Mouse (Mus musculus) heart, postnatal 0 days (tissue): ENCODE data around the gene Trit1. TPM values are rescaled to one million over a fixed set of nuclear protein-coding genes. Genes with fewer than 3 reads are reported as not detected.

Source experiments
- ATAC-seq: fragments of 200-750 bp; cut with Nextera tagmentation; 2 replicates; pipeline ENCODE4 v1.8.0; 2017; ENCODE audit warnings: low read depth, moderate number of reproducible peaks, moderate library complexity; ENCODE audit not compliant: insufficient read depth
- DNase-seq: peaks from one replicate; pipeline ENCODE4 v3.0.0-alpha.2; 2016; ENCODE audit warnings: low spot score
- H3K27ac ChIP-seq: fragments of 300-500 bp; sonication (generic); 2 replicates; pipeline ENCODE4 v1.5.1; 2014; ENCODE audit warnings: low read depth, mild to moderate bottlenecking
- H3K27me3 ChIP-seq: fragments of 300-500 bp; sonication (generic); 2 replicates; pipeline ENCODE4 v1.6.1; 2014; ENCODE audit warnings: low read length, mixed read lengths; ENCODE audit not compliant: control insufficient read depth, insufficient read depth
- H3K36me3 ChIP-seq: fragments of 300-500 bp; sonication (generic); replicated peaks from 2 replicates; pipeline ENCODE4 v1.6.1; 2014; ENCODE audit warnings: low read length, mixed read lengths; ENCODE audit not compliant: control insufficient read depth, insufficient read depth
- H3K4me1 ChIP-seq: fragments of 300-500 bp; sonication (generic); 2 replicates; pipeline ENCODE4 v1.6.1; 2014; ENCODE audit warnings: antibody characterized with exemption; ENCODE audit not compliant: control insufficient read depth, insufficient read depth
- H3K4me2 ChIP-seq: fragments of 300-500 bp; sonication (generic); 2 replicates; pipeline ENCODE4 v1.6.1; 2014; ENCODE audit warnings: low read depth, mild to moderate bottlenecking, low read length, moderate library complexity
- H3K4me3 ChIP-seq: fragments of 300-500 bp; sonication (generic); 2 replicates; pipeline ENCODE4 v1.5.1; 2014; ENCODE audit warnings: low read depth, low read length
- H3K9ac ChIP-seq: fragments of 300-500 bp; sonication (generic); replicated peaks from 2 replicates; pipeline ENCODE4 v1.6.1; 2014; ENCODE audit warnings: low read depth, low read length, mixed read lengths
- H3K9me3 ChIP-seq: fragments of 300-500 bp; sonication (generic); replicated peaks from 2 replicates; pipeline ENCODE4 v1.6.1; 2016; ENCODE audit warnings: low read length; ENCODE audit not compliant: control insufficient read depth
- CTCF ChIP-seq: IDR thresholded peaks from 2 replicates; pipeline ENCODE4 v1.5.1; 2016; ENCODE audit warnings: antibody characterized with exemption, control low read depth, low read depth
- EP300 ChIP-seq: IDR thresholded peaks from 2 replicates; pipeline ENCODE4 v1.6.1; 2016; ENCODE audit warnings: antibody characterized with exemption, low read depth
- WGBS: fragments of 180-500 bp; shearing (Covaris S2); extraction: QIAGEN DNeasy Blood & Tissue Kit; methylation state at CpG from one replicate; pipeline ENCODE4 v1.1.7; 2014; 5-methylcytosine and 5-hydroxymethylcytosine counted together
- polyA plus RNA-seq: library from polyadenylated mRNA; unstranded; fragments of >200 nt; fragmentation: Nextera tagmentation; extraction: Ambion mirVana; gene quantifications from 2 replicates; pipeline ENCODE4 v1.2.1, GENCODE M21; 2015
- total RNA-seq: library from RNA; depleted of rRNA; stranded (reverse); fragments of >200 nt; gene quantifications from 2 replicates; pipeline ENCODE4 v1.2.3, GENCODE M21; 2014; ENCODE audit warnings: low replicate concordance

Gene Trit1
- total and polyA plus RNA-seq, 2 experiments from 2014 or later = 8.7 to 13.4 TPM

DNA sequence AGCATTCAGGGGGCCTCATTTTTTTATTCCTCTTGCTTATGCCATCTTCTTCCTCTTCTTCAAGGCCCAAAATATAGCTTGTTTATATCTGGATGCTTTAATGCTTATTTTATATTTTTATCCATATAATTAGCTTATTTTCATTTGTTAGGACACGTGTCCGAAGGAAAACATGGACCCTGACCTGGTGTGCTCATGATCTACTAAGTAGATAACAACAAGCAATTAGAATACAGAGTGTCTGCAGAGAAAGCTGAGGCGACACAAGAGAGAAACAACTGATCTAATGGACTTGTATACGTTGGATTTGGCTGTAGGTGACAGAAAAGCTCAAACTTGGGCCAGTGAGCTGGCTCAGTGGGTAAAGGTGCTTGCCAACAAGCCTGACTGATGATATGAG is 39.5 kb upstream of the Trit1 start:
- Histone ChIP-seq H3K27me3 (no peaks in the 10 kb centered on the region), H3K4me2 (no peak overlapping the region), H3K9me3 (no peaks in the 10 kb centered on the region), H3K4me1 (no peaks in the 10 kb centered on the region), H3K27ac (no peak overlapping the region), H3K36me3 (no peaks in the 10 kb centered on the region), H3K9ac (no peak overlapping the region), H3K4me3 (no peak overlapping the region)
- no peak for ATAC-seq
- DNase-seq = no peak
- WGBS = 72% methylated on average over 4 of the region's 4 CpGs
- TF ChIP-seq CTCF (no peak), EP300 (no peak)

- Histone ChIP-seq H3K27ac (no peak overlapping the region), H3K36me3 (no peaks in the 10 kb centered on the region), H3K4me1 (no peaks in the 10 kb centered on the region), H3K9ac (no peak overlapping the region), H3K4me3 (no peak overlapping the region), H3K9me3 (no peaks in the 10 kb centered on the region), H3K27me3 (peaks cover 10% of the 10 kb centered on the region), H3K4me2 (no peak overlapping the region)
- ATAC-seq (no peak), DNase-seq (no peak)
- no peak for TF ChIP-seq CTCF
- TF ChIP-seq EP300 = no peak
- 76% methylated on average over 2 of the region's 2 CpGs for whole genome bisulfite sequencing
Observed at GRCm38 (mm10) chr4:122978850-122979249, 37.5 kb upstream of the Trit1 start.

GRCm38 (mm10) chr4:122979826-122980225 is 36.6 kb upstream of the Trit1 start:
- peaks cover 11% of the 10 kb centered on the region for H3K27me3 ChIP-seq
- DNase-seq (no peak), ATAC-seq (no peak)
- no peaks in the 10 kb centered on the region for H3K36me3 ChIP-seq
- no peak overlapping the region for H3K27ac ChIP-seq
- TF ChIP-seq CTCF (no peak), EP300 (no peak)
- no peaks in the 10 kb centered on the region for H3K9me3 ChIP-seq
- WGBS = 61% methylated on average over 3 of the region's 3 CpGs
- H3K9ac ChIP-seq = no peak overlapping the region
- H3K4me3 ChIP-seq = no peak overlapping the region
- no peak overlapping the region for H3K4me2 ChIP-seq
- no peaks in the 10 kb centered on the region for H3K4me1 ChIP-seq

GRCm38 (mm10) chr4:122980684-122981083 is 35.7 kb upstream of the Trit1 start:
- Histone ChIP-seq H3K36me3 (no peaks in the 10 kb centered on the region), H3K4me1 (no peaks in the 10 kb centered on the region), H3K4me2 (no peak overlapping the region), H3K27ac (no peak overlapping the region), H3K27me3 (peaks cover 11% of the 10 kb centered on the region), H3K9me3 (no peaks in the 10 kb centered on the region), H3K4me3 (no peak overlapping the region), H3K9ac (no peak overlapping the region)
- TF ChIP-seq CTCF (no peak), EP300 (no peak)
- no peak for ATAC-seq
- no peak for DNase-seq
- WGBS = 59% methylated on average over 2 of the region's 2 CpGs

DNA sequence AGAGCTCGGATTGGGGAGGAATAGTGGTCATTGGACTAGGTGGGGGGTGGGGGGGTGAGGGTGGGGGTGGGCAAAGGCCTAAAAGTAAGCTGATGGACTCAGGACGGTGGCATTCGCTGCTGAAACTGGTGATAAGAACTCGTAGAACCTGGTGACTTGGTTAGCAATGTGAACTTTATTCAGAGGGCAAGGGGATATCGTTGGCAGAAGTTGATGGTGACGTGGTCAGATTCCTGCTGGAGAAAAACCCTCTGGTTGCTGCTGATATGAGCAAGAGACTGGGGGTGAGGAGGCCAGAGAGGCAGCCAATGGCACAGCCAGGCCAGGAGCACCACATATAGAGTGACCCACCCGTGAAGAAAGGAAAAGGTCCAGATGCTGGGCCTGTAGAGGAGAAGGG is 35.2 kb upstream of the Trit1 start:
- DNase-seq (no peak), ATAC-seq (no peak)
- Histone ChIP-seq H3K9me3 (no peaks in the 10 kb centered on the region), H3K4me1 (no peaks in the 10 kb centered on the region), H3K27me3 (peaks cover 11% of the 10 kb centered on the region), H3K4me3 (no peak overlapping the region), H3K9ac (no peak overlapping the region), H3K36me3 (no peaks in the 10 kb centered on the region), H3K4me2 (no peak overlapping the region), H3K27ac (no peak overlapping the region)
- TF ChIP-seq EP300 (no peak), CTCF (no peak)
- 59% methylated on average over 7 of the region's 7 CpGs for WGBS

DNA sequence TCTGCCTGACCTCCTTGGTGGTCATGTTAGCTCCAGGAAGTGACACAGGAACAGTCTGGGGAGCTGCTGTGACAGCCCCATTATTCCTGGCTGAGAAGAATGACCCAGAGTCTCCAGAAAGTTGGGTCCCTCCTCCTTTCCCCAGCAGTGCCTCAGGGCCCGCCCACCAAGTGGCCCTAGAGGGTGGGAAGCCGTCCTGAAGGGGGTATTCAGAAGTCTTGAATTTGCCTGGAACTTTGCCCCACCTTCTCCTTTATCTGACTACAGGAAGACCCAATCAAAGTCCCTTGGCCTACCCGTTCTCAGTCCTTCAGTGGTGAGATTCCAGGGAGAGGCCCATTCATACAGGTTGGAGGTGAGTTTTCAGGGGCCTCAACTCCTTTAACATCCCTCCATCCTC is 34.5 kb upstream of the Trit1 start:
- no peak for ATAC-seq

More for the DNA sequence above, 34.5 kb upstream of the Trit1 start:
- no peak overlapping the region for H3K4me2 ChIP-seq
- H3K9ac ChIP-seq = no peak overlapping the region
- peaks cover 11% of the 10 kb centered on the region for H3K27me3 ChIP-seq
- WGBS = 63% methylated on average over 3 of the region's 3 CpGs
- no peak overlapping the region for H3K4me3 ChIP-seq
- no peak for DNase-seq
- no peaks in the 10 kb centered on the region for H3K36me3 ChIP-seq
- TF ChIP-seq EP300 (no peak), CTCF (no peak)
- no peaks in the 10 kb centered on the region for H3K9me3 ChIP-seq
- H3K4me1 ChIP-seq = no peaks in the 10 kb centered on the region
- no peak overlapping the region for H3K27ac ChIP-seq
